Mouse (Mus musculus) Patski (cell line): Measurements from ENCODE around the gene Tcp11l2. TPM values are rescaled to one million over a fixed set of nuclear protein-coding genes. Genes with fewer than 3 reads are reported as not detected.

ENCODE experiments used
- ATAC-seq: fragments of 100-300 bp; one replicate; pipeline ENCODE4 v1.8.0; 2021
- CTCF ChIA-PET: fragments of 350-600 bp; sonication (Branson Sonifier 250); formaldehyde crosslinking; loops from one replicate; lab custom pipeline; 2022; ENCODE audit warnings: inconsistent platforms; lab: Charles Lee
- POLR2A ChIA-PET: fragments of 350-600 bp; sonication (Branson Sonifier 250); formaldehyde crosslinking; loops from one replicate; lab custom pipeline; 2022; ENCODE audit warnings: antibody characterized with exemption, inconsistent platforms; lab: Charles Lee
- DNase-seq: peaks from one replicate; pipeline ENCODE4 v3.0.0-alpha.2; 2011; ENCODE audit warnings: low read depth, low spot score
- H3K27me3 ChIP-seq: fragments of 371-371 bp; one replicate; pipeline ENCODE4 v1.5.1; 2021
- CTCF ChIP-seq: fragments of 100-300 bp; IDR thresholded peaks from one replicate; pipeline ENCODE4 v1.5.1; 2021
- in situ Hi-C: fragments of 300-500 bp; cut with MboI; formaldehyde crosslinking; loops from 3 replicates; pipeline ENCODE4 v1.11.1; 2018; ENCODE audit warnings: low pct_unique_long_range_greater_than_20kb, mixed read lengths
- polyA plus RNA-seq: library from polyadenylated mRNA; unstranded; gene quantifications from one replicate; pipeline ENCODE4 v1.2.3, GENCODE M21; 2021

The Tcp11l2 gene
- polyA plus RNA-seq, 1 experiment from 2014 or later: 33.0 TPM

DNA sequence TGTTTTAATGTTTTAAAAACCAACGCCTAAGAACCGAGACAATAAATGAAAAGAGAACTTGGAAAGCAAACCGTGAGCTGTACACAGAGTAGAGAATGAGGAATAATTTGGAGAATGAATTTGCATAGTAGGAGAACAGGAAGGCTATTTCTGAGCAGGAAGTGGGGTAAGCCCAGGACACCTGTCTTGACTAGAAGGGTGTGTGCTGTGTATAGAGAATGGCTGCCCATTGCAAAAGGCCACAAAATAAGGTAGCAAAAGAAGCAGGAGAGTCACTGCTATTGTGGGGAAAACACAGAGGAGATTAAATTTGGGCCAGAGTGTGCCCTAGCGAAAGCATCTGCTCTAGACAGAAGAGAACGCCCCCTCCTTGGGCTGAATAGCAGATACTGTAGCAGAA lies 41.0 kb upstream of the Tcp11l2 start:
- no peaks in the 10 kb centered on the region for H3K27me3 ChIP-seq
- POLR2A ChIA-PET: interaction anchor here (0.7 kb wide), 1 partner anchor 13 kb away, joined by 3 read pairs; no protein-coding TSS in a partner anchor
- in situ Hi-C loops: no loop called here
- CTCF ChIA-PET: interaction anchor here (1.1 to 1.4 kb wide), 3 partner anchors 39 to 106 kb away, joined by 3 to 5 read pairs (median 3); no protein-coding TSS in a partner anchor
- ATAC-seq (no peak), DNase-seq (no peak)
- TF ChIP-seq CTCF: no peak

DNA sequence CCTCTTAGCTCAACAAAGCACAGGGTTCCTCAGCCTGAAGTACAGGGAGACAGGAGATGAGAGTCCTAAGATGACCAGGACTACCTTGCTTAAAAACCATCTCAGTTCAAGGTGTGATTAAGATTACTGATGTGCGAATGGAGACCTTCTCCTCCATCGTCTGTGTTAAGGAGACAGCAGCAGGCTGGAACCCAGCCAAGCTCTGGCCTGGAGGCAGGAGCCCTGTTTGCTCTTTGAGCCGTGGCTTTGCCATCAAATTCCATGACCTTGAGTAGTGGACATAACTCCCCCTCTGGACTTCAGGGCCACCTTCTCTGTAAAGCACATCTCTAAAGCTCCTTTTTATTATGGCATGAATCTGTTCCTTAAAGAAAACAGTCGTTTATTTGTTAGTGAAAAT lies 40.6 kb upstream of the Tcp11l2 start:
- CTCF ChIA-PET: interaction anchor here (1.1 to 1.4 kb wide), 3 partner anchors 38 to 105 kb away, joined by 3 to 5 read pairs (median 3); no protein-coding TSS in a partner anchor
- no peak for TF ChIP-seq CTCF
- ATAC-seq (no peak), DNase-seq (no peak)
- no peaks in the 10 kb centered on the region for H3K27me3 ChIP-seq
- POLR2A ChIA-PET: interaction anchor here (0.6 to 0.7 kb wide), 2 partner anchors 13 to 109 kb away, joined by 3 read pairs; no protein-coding TSS in a partner anchor
- in situ Hi-C loops: no loop called here

DNA sequence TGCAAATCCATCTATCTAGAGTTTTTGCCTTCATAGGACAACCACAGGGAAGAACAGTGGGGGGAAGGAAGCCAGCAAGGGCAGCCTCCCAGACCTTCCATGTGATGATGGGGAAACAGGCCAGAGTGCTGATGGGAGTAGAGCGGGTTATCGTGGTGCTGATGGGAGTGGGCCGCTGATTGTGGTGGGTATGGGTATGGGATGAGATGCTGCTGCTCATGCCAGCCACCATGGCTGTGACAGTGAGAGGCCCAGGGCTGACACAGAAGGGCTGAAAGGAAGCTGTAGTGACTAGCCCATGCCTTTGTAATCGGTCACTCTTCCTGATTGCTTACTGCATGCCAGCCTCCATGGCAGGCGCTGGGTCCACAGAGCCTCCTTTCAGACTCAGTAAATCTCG lies 36.8 kb upstream of the Tcp11l2 start:
- DNase-seq (no peak), ATAC-seq (no peak)
- no peaks in the 10 kb centered on the region for H3K27me3 ChIP-seq
- in situ Hi-C loops: no loop called here
- ChIA-PET CTCF (no interaction called here), POLR2A (no interaction called here)
- no peak for TF ChIP-seq CTCF

DNA sequence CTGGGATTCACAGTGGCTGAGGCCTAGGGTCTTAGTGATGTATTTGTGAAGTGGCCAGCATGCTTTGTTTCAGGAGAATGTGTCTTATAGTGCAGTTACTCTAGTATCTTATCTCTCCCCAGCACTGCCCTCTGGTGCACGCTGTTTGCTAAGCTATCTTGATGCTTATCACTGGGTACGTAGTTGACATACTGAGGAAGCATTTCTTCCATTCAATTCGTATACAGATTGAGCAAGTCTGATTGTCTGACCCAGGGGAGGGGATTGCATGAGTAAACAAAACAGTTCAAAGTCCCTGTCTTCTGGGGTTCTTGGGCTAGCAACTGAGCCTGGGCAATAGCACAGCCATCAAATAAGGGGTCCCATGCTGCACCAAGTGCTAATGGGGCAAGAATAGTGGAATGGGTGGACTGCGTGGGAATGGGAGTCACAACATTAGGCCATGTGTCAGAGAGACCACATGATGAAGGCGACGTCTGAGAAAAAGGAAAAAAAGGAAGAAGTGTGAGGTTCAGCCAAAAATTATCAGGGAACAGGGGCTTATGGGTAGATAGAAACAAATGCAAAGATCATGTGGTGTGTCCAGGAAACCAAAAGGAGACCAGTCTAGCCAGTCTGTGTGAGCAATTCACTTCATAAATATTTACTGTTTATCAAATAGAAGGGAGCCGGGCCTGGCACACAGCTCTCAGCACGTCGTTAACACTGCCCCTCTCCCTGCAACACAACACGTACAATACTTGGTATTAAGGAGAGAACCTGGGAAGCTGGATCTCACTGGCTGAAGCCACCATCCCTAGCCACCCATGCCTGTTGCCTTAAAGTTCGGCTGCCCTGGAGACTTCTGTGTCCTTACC lies 33.4 kb upstream of the Tcp11l2 start:
- no peaks in the 10 kb centered on the region for H3K27me3 ChIP-seq
- no peak for TF ChIP-seq CTCF
- ChIA-PET POLR2A (no interaction called here), CTCF (no interaction called here)
- in situ Hi-C loops: no loop called here
- DNase-seq: no peak
- no peak for ATAC-seq

DNA sequence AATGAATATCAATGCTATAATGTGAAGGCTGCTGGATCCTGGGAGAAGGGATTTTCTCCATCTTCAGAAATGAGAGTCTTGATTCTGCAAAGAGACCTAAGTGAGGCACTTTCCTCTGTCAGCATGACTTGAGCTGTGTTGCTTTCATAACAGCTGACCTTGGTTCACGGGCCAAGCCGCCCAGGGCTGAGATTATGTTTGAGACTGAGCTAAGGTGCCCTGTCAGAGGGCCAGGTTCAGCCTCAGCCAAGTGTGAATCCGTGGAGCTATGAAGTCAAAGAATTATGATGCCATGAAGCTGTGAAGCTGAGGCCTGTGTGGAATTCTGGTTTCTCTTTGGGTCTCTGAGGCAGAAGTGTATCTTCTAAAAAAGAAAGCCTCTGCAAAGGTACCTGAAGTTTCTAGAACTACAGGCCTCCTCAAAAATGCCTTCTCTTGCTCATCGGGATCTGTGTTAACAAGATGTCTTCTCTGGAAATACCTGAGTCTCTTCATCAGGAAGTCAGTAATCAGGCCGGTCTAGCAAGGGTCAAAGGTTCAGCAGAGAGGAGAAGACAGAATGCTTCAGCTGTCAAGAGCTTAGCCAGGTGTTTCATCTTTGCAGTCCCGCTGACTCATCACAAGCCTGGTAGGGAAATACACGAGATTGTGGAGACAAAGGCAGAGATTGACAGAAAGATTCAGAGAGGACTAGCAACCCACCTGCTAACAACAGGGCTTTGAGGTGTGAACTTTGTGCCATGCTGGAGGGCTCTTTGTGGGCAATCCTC lies 31.4 kb upstream of the Tcp11l2 start:
- no peaks in the 10 kb centered on the region for H3K27me3 ChIP-seq
- in situ Hi-C loops: no loop called here
- ATAC-seq (no peak), DNase-seq (no peak)
- ChIA-PET CTCF (interaction anchor here (1.4 kb wide), 2 partner anchors 12 to 29 kb away, joined by 5 to 6 read pairs; no protein-coding TSS in a partner anchor), POLR2A (no interaction called here)
- TF ChIP-seq CTCF: no peak

DNA sequence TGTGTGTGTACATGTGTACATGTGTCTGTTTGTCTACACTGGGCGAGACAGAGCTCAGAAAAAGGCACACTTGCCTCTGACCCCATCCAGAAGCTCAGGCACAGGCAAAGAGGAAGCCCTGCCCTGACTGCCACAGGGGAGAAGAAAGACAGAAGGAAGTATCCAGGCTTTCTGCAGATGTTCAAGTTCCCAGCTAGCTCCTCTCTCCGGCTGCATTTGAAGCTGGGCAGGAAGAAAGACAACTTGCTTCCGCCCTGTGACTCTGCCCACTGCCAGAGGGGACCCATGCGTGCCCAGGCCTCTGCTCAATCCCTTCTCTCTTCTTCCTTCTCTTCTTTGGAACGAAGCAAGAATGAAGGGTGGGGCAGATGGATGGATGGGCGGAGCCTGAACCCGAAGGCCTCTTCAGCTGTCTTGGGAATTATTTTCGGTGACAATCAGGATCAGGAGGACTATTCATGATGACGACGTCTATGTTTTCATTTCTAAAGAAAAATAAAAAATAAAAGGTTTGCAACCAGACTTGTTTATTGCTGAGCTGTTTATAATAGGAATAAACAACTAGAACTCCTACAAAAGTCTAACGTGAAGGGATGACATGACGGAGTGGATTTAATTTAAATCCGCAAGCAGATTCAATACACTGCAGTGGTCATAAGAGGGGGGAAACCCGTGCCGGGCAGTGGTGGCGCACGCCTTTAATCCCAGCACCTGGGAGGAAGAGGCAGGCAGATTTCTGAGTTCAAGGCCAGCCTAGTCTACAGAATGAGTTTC lies 27.1 kb upstream of the Tcp11l2 start:
- DNase-seq (no peak), ATAC-seq (no peak)
- H3K27me3 ChIP-seq: no peaks in the 10 kb centered on the region
- ChIA-PET POLR2A (interaction anchor here (0.6 kb wide), 1 partner anchor 13 kb away, joined by 3 read pairs; no protein-coding TSS in a partner anchor), CTCF (no interaction called here)
- in situ Hi-C loops: no loop called here
- no peak for TF ChIP-seq CTCF

DNA sequence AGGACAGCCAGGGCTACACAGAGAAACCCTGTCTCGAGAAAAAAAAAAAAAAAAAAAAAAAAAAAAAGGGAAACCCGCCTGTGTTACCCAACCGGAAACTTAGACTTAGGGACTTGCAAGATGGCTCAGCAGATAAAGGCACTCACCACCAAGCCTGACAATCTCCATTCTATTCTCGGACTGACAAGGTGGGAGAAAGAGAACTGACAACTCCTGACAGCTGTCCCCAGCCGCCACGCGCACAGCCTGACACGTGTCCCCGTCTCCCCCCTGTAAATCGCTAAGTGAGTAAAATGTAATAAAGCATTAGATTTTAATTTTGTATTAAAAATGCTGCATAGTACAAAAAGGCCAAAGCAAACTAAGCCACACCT lies 26.5 kb upstream of the Tcp11l2 start:
- no peaks in the 10 kb centered on the region for H3K27me3 ChIP-seq
- ChIA-PET CTCF (no interaction called here), POLR2A (no interaction called here)
- no peak for TF ChIP-seq CTCF
- DNase-seq: no peak
- no peak for ATAC-seq
- in situ Hi-C loops: no loop called here

DNA sequence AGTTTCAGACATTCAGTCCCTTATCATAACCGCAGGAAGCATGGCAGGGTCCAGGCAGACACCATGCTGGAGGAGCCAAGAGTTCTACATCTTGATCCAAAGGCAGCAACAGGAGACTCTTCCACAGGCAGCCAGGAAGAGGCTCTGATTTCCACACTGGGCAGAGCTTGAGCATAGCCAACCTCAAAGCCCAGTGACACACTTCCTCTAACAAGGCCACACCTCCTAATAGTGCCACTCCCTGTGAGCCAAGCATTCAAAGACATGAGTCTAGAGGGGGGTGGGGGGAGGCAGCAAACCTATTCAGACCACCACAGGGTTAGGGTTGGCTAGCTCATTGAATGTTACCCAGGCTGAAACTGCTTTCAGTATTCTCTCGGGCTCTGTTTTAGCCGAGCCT lies 24.6 kb upstream of the Tcp11l2 start:
- TF ChIP-seq CTCF: no peak
- no peaks in the 10 kb centered on the region for H3K27me3 ChIP-seq
- ChIA-PET CTCF (no interaction called here), POLR2A (no interaction called here)
- ATAC-seq: no peak
- in situ Hi-C loops: no loop called here
- DNase-seq: no peak

DNA sequence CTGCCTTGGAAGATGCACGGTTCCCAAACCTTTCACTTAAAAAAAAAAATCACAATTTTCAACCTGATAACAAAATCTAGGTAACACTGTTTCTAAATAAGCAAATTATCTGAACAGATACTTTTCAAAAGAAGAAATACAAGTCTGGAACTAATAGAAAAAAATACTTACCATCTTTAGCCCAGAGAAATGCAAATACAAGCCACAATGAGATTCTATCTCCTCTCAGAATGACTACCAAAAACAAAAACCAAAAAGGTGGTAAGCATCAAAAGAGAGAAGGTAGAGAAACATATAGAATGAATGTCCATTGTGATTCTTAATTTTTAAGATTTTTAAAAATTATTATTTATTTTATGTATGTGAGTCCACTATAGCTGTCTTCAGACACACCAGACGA lies 23.9 kb upstream of the Tcp11l2 start:
- CTCF ChIA-PET: no interaction called here
- TF ChIP-seq CTCF: no peak
- no peak for ATAC-seq
- POLR2A ChIA-PET: no interaction called here
- in situ Hi-C loops: no loop called here
- no peaks in the 10 kb centered on the region for H3K27me3 ChIP-seq
- no peak for DNase-seq

DNA sequence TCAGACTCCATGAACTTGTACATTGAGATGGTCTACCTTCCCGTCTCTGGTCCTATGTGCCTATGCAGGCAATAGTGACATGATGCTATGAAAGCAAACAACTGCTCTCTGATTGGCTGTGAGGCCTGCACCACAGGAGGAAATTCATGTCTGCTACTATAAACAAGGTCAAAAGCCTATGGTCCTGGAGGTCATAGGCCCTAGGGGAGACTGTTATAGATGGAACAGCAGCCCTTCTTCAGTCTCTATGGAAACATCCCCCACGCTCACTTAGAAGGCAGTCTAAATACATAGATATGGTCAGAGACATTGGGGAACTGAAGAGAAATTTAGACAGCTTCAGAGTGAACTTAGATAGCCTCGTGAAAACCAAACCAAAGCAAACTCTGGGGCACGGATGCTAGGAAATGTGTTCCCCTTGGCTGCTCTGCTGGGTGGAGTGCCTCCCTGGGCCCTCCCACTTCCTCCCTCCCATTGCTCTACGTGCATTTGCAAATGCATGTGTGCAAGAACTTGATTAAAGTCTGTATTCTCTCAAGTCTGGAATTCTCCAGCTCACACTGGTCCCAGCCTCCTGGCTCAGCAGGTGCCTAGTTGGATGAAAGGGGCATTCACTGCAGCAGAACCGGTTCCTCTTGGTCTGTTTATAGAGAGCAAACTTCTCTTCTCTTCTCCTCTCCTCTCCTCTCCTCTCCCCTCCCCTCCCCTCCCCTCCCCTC lies 22.0 kb upstream of the Tcp11l2 start:
- ChIA-PET CTCF (no interaction called here), POLR2A (no interaction called here)
- no peak for DNase-seq
- no peak for TF ChIP-seq CTCF
- H3K27me3 ChIP-seq: no peaks in the 10 kb centered on the region
- ATAC-seq: no peak
- in situ Hi-C loops: no loop called here
